Mouse (Mus musculus): ENCODE measurements around the gene Unc5a. TPM values are rescaled to one million over a fixed set of nuclear protein-coding genes. Genes with fewer than 3 reads are reported as not detected.

Unc5a gene
- polyA plus RNA-seq, 1 experiment from 2014 or later = 0.79 TPM

DNA sequence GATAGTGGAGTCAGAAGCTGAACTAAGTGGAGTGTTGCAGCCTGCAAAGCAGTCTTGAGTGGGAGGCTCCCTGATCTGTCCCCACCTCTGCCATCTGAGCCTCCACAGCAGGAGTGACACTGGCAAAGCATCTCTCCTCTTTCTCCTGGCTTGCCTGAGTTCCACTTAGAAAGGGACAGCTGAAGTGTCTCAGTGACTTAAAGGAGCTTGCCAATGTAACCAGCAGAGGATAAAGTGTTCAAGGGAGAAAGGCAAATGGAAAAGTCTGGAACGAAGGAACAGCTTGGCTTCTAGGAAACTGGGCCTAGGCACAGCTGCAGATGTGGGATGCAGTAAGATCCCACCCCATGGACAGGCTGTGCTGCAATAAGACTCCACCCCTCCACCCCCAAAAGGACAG lies 2.8 kb upstream of the Unc5a start:
- no peaks in the 10 kb centered on the region for H3K36me3 ChIP-seq (ENCODE audit: control insufficient read depth, insufficient read depth, low read length)
- ATAC-seq (ENCODE audit: insufficient number of reproducible peaks, low FRiP score, low TSS enrichment, low read depth) = no peak
- DNase-seq (ENCODE audit: low spot score) = no peak
- H3K27ac ChIP-seq (replicated peaks; ENCODE audit: low read depth, low read length) = no peak overlapping the region
- no peak overlapping the region for H3K9ac ChIP-seq (ENCODE audit: low read length)
- H3K9me3 ChIP-seq (ENCODE audit: control insufficient read depth, low read length) = no peaks in the 10 kb centered on the region
- peaks cover 9% of the 10 kb centered on the region; the same call in 1 of the 2 replicates for H3K4me1 ChIP-seq (ENCODE audit: control insufficient read depth, insufficient read depth, low read length)
- H3K4me3 ChIP-seq (ENCODE audit: low read depth, low read length) = no peak overlapping the region
- 89% methylated on average over 1 of the region's 1 CpGs for WGBS
- H3K27me3 ChIP-seq (ENCODE audit: control insufficient read depth, insufficient read depth, low read length) = peaks cover 57% of the 10 kb centered on the region
- H3K4me2 ChIP-seq (ENCODE audit: low read depth, severe bottlenecking) = no peak overlapping the region

DNA sequence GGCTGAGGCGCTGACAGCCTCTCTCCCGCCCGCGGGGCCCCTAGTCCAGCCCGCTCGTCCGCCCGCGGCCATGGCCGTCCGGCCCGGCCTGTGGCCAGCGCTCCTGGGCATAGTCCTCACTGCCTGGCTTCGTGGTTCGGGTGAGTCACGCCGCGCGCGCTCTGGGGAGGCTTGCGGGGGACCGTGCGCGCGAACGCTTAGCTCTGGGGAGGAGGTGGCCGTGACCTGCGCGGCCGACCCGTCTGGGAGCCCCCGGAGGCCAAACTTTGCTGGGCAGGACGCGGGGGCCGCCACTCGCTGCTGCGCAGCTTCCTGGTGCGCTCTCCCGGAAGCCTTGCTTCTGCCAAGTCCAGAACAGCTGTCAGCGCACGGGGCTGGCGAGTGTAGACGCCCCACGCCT lies 381 bp downstream of the Unc5a start:
- no peaks in the 10 kb centered on the region for H3K36me3 ChIP-seq (ENCODE audit: control insufficient read depth, insufficient read depth, low read length)
- ATAC-seq (ENCODE audit: insufficient number of reproducible peaks, low FRiP score, low TSS enrichment, low read depth) = 0 out of 2 replicates have a peak, but pooled peaks have one; percentile 17

DNA sequence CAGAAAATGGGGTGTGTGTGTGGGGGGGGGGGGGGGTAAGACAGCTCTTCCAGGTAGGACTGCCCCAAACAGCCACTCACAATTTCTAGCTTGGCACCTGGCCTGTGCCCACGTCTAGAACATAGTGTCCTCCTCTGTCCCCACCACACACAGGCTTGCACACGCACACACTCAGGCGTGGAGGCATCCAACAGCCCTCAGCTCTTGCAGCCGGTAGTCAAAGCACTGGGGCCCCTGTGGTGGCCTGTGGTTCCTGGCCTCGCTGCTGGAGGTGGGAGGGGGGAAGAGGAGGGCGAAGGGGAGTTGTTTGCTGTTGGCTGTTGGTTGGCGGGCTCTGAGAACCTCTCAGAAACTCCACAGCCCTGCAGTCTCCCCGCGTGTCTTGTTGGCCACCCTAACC lies 920 bp downstream of the Unc5a start:
- Histone ChIP-seq H3K9ac (ENCODE audit: low read length) (no peak overlapping the region), H3K36me3 (ENCODE audit: control insufficient read depth, insufficient read depth, low read length) (no peaks in the 10 kb centered on the region), H3K4me3 (ENCODE audit: low read depth, low read length) (peak overlapping the region; percentile 55; the same call in 1 of the 2 replicates), H3K27ac (replicated peaks; ENCODE audit: low read depth, low read length) (no peak overlapping the region), H3K4me2 (ENCODE audit: low read depth, severe bottlenecking) (peak overlapping the region; percentile 100), H3K9me3 (ENCODE audit: control insufficient read depth, low read length) (no peaks in the 10 kb centered on the region), H3K27me3 (ENCODE audit: control insufficient read depth, insufficient read depth, low read length) (peaks cover 77% of the 10 kb centered on the region), H3K4me1 (ENCODE audit: control insufficient read depth, insufficient read depth, low read length) (peaks cover 9% of the 10 kb centered on the region; the same call in 1 of the 2 replicates)
- ATAC-seq (ENCODE audit: insufficient number of reproducible peaks, low FRiP score, low TSS enrichment, low read depth) (no peak), DNase-seq (ENCODE audit: low spot score) (no peak)
- 0% methylated on average over 9 of the region's 9 CpGs for whole genome bisulfite sequencing

More for the DNA sequence above, 381 bp downstream of the Unc5a start:
- Histone ChIP-seq H3K4me1 (ENCODE audit: control insufficient read depth, insufficient read depth, low read length) (peaks cover 9% of the 10 kb centered on the region; the same call in 1 of the 2 replicates), H3K27me3 (ENCODE audit: control insufficient read depth, insufficient read depth, low read length) (peaks cover 74% of the 10 kb centered on the region), H3K9ac (ENCODE audit: low read length) (peak overlapping the region; percentile 40; the same call in 1 of the 2 replicates), H3K4me3 (ENCODE audit: low read depth, low read length) (peak overlapping the region; percentile 55), H3K4me2 (ENCODE audit: low read depth, severe bottlenecking) (peak overlapping the region; percentile 100), H3K9me3 (ENCODE audit: control insufficient read depth, low read length) (no peaks in the 10 kb centered on the region), H3K27ac (replicated peaks; ENCODE audit: low read depth, low read length) (no peak overlapping the region)
- peak; percentile 55 for DNase-seq (ENCODE audit: low spot score)
- WGBS = 0% methylated on average over 43 of the region's 44 CpGs

DNA sequence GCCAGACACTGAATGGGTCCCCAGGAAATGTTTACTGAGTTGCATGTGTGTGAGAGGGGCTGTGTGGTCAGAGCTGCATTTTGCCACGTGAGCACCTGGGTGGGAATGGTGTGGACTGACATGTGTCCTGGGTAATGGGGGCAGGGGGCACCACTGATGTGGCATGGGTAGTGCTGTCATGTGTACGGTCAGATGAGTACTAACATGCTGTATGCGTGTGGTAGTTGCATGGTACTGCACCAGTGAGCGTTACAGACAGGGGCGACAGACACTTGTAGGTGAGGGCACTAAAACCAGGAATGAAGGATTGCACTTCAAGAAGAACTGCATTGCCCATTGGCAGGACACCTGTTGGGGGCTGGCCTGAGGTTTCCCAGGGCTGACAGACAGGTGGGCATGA lies 2.0 kb downstream of the Unc5a start:
- DNase-seq (ENCODE audit: low spot score) = no peak
- no peak overlapping the region for H3K27ac ChIP-seq (replicated peaks; ENCODE audit: low read depth, low read length)
- no peak overlapping the region for H3K4me3 ChIP-seq (ENCODE audit: low read depth, low read length)
- no peaks in the 10 kb centered on the region for H3K36me3 ChIP-seq (ENCODE audit: control insufficient read depth, insufficient read depth, low read length)
- no peak overlapping the region for H3K9ac ChIP-seq (ENCODE audit: low read length)
- H3K4me1 ChIP-seq (ENCODE audit: control insufficient read depth, insufficient read depth, low read length) = peaks cover 9% of the 10 kb centered on the region; the same call in 1 of the 2 replicates
- ATAC-seq (ENCODE audit: insufficient number of reproducible peaks, low FRiP score, low TSS enrichment, low read depth) = no peak
- peaks cover 78% of the 10 kb centered on the region for H3K27me3 ChIP-seq (ENCODE audit: control insufficient read depth, insufficient read depth, low read length)
- WGBS = 58% methylated on average over 5 of the region's 5 CpGs
- H3K4me2 ChIP-seq (ENCODE audit: low read depth, severe bottlenecking) = no peak overlapping the region
- no peaks in the 10 kb centered on the region for H3K9me3 ChIP-seq (ENCODE audit: control insufficient read depth, low read length)

DNA sequence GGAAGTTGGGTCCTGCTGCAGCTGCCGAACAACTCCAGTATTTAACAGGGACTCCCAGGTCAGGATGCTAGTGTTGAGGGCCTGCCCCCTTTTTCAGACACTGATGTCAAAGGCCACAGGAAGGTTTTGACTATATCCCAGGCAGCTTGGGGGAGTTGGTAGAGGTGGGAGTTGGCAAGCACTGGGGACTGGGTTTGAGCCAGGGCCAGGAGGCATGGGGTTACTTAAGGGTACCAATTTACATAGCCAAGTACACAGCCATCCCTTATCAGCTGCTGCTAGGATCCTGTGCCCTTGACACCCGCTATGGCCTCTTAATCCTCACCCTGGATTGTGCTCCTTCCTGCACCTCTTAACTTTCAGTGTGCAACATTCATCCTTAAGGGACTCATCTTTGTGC lies 5.5 kb downstream of the Unc5a start:
- DNase-seq (ENCODE audit: low spot score) = no peak
- WGBS = 63% methylated on average over 2 of the region's 2 CpGs
- peaks cover under 1% of the 10 kb centered on the region; the same call in 1 of the 2 replicates for H3K4me1 ChIP-seq (ENCODE audit: control insufficient read depth, insufficient read depth, low read length)

DNA sequence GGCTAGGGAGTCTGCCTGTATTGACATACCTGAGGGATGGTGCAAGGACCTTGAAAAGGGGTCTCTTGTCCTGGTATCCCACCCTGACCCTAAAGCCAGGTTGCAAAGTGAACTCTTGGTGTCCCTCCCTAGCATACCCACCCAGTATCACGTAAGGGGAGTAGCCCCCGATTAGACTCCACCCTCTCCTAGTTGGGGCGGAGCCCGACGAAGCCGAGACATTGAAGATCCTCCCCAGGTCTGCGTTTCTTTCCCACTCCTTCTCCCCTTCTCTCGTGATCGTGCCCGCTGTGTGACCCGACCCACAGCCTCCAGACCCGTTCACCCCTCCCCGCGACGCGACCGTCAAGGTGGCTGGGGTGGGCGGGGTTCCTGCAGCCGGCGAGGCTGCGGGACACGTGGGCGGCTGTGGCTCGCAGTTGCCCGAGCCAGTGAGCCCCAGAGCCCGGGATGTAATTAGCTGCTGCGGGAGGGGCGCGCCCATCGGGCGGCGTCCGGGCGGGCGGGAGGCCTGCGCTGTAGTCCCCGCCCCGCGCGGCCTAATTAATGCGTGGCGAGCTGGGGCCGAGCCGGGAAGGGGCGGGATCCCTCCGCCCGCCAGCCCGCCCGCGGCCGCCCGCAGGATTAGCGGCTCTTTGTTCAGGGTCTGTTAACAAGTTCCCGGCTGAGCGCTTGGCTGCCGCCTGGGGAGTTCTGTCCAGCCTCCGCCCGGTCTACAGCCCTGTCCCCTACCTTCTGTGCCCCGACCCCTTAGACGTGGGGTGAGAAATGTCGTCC lies 6.7 kb downstream of the Unc5a start:
- peak; percentile 61; the same call in 1 of the 2 replicates for ATAC-seq (ENCODE audit: insufficient number of reproducible peaks, low FRiP score, low TSS enrichment, low read depth)
- Histone ChIP-seq H3K27ac (replicated peaks; ENCODE audit: low read depth, low read length) (no peak overlapping the region), H3K4me2 (ENCODE audit: low read depth, severe bottlenecking) (peak overlapping the region; percentile 65), H3K4me3 (ENCODE audit: low read depth, low read length) (peak overlapping the region; percentile 40), H3K9ac (ENCODE audit: low read length) (peak overlapping the region; percentile 38), H3K9me3 (ENCODE audit: control insufficient read depth, low read length) (no peaks in the 10 kb centered on the region), H3K4me1 (ENCODE audit: control insufficient read depth, insufficient read depth, low read length) (no peaks in the 10 kb centered on the region; the same call in 1 of the 2 replicates), H3K27me3 (ENCODE audit: control insufficient read depth, insufficient read depth, low read length) (peaks cover 34% of the 10 kb centered on the region), H3K36me3 (ENCODE audit: control insufficient read depth, insufficient read depth, low read length) (no peaks in the 10 kb centered on the region)
- peak; percentile 73 for DNase-seq (ENCODE audit: low spot score)
- WGBS = under 1% methylated on average over 55 of the region's 61 CpGs

More for the DNA sequence above, 5.5 kb downstream of the Unc5a start:
- no peak for ATAC-seq (ENCODE audit: insufficient number of reproducible peaks, low FRiP score, low TSS enrichment, low read depth)
- Histone ChIP-seq H3K9ac (ENCODE audit: low read length) (no peak overlapping the region), H3K9me3 (ENCODE audit: control insufficient read depth, low read length) (no peaks in the 10 kb centered on the region), H3K4me2 (ENCODE audit: low read depth, severe bottlenecking) (no peak overlapping the region), H3K4me3 (ENCODE audit: low read depth, low read length) (no peak overlapping the region), H3K27ac (replicated peaks; ENCODE audit: low read depth, low read length) (no peak overlapping the region), H3K27me3 (ENCODE audit: control insufficient read depth, insufficient read depth, low read length) (peaks cover 46% of the 10 kb centered on the region), H3K36me3 (ENCODE audit: control insufficient read depth, insufficient read depth, low read length) (no peaks in the 10 kb centered on the region)

DNA sequence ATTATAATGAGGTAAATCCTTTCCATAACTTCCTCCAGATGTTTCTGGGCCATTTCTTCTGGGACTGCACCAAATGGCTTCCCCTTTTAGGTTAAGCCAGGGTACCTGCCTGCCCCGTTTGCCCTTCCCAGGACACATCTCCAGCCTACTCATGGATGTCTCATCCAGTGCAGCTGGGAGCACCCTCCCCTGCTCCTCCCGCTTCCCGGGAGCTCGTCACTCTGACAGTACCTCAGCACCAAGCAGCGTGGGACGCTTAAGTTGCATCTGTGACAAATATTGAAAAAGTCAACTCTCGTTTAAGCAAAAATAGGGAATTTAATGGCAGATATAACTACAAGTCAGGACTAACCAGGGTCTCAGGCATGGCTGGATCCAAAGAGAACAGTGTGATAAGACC lies 8.1 kb downstream of the Unc5a start:
- ATAC-seq (ENCODE audit: insufficient number of reproducible peaks, low FRiP score, low TSS enrichment, low read depth) (no peak), DNase-seq (ENCODE audit: low spot score) (no peak)
- peaks cover 20% of the 10 kb centered on the region for H3K27me3 ChIP-seq (ENCODE audit: control insufficient read depth, insufficient read depth, low read length)

DNA sequence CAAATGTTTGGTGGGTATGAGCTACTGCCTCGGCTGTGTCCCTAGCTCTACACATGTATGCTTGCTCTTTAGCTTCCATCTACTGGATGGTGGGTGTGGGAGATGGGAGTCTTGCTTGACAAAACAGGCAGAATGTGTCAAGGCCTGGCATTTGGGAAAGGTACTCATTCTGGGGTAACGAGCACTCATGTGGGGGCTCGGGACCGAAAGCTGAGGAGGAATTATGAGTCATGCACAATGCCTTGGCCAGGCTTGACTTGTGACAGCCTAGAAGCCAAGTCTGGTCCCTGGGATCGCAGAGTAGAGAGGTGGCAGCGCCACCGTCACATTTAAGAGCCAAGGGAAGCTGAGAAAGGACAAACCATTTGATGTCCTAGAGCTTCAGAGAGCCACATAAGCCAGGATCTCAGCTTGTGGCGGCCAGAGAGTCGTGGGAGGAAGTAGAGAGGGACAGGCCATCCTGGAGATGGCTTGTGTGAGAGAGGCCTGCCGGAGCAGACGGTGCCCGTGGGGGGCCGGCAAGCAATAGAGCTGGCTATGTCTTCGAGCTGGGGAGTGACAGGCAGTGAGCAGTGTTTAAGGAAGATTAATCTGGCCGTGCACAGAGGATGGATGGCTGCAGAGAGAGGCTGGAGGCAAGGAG lies 10.0 kb downstream of the Unc5a start:
- 52% methylated on average over 15 of the region's 15 CpGs for WGBS
- no peak for DNase-seq (ENCODE audit: low spot score)
- Histone ChIP-seq H3K4me3 (ENCODE audit: low read depth, low read length) (no peak overlapping the region), H3K4me1 (ENCODE audit: control insufficient read depth, insufficient read depth, low read length) (no peaks in the 10 kb centered on the region; the same call in 1 of the 2 replicates), H3K36me3 (ENCODE audit: control insufficient read depth, insufficient read depth, low read length) (no peaks in the 10 kb centered on the region), H3K27ac (replicated peaks; ENCODE audit: low read depth, low read length) (no peak overlapping the region), H3K4me2 (ENCODE audit: low read depth, severe bottlenecking) (no peak overlapping the region), H3K27me3 (ENCODE audit: control insufficient read depth, insufficient read depth, low read length) (peaks cover 11% of the 10 kb centered on the region; the same call in 1 of the 2 replicates), H3K9me3 (ENCODE audit: control insufficient read depth, low read length) (no peaks in the 10 kb centered on the region), H3K9ac (ENCODE audit: low read length) (no peak overlapping the region)
- no peak for ATAC-seq (ENCODE audit: insufficient number of reproducible peaks, low FRiP score, low TSS enrichment, low read depth)

More for the DNA sequence above, 8.1 kb downstream of the Unc5a start:
- H3K27ac ChIP-seq (replicated peaks; ENCODE audit: low read depth, low read length) = no peak overlapping the region
- H3K4me1 ChIP-seq (ENCODE audit: control insufficient read depth, insufficient read depth, low read length) = no peaks in the 10 kb centered on the region; the same call in 1 of the 2 replicates
- no peaks in the 10 kb centered on the region for H3K36me3 ChIP-seq (ENCODE audit: control insufficient read depth, insufficient read depth, low read length)
- H3K4me2 ChIP-seq (ENCODE audit: low read depth, severe bottlenecking) = no peak overlapping the region
- H3K4me3 ChIP-seq (ENCODE audit: low read depth, low read length) = no peak overlapping the region
- 49% methylated on average over 7 of the region's 7 CpGs for WGBS
- H3K9me3 ChIP-seq (ENCODE audit: control insufficient read depth, low read length) = no peaks in the 10 kb centered on the region
- H3K9ac ChIP-seq (ENCODE audit: low read length) = no peak overlapping the region
